Mouse (Mus musculus) liver, embryonic 14.5 days (tissue): ENCODE measurements at regions not wholly inside any gene's neighbourhood (a gene's known extent, or its start where the extent isn't known, plus 50 kb on each side); places are given as distances from the start of the nearest gene placed in this dataset.

Experiments
- ATAC-seq: fragments of 200-750 bp; cut with Nextera tagmentation; 2 replicates; pipeline ENCODE4 v1.8.0; 2017; ENCODE audit warnings: moderate number of reproducible peaks, mild to moderate bottlenecking, moderate library complexity; ENCODE audit not compliant: insufficient read depth
- DNase-seq, 3 experiments: peaks; one replicate each; pipeline ENCODE4 v3.0.0-alpha.2; 2012 to 2013; ENCODE audit warnings: low read depth in 3 of 3, low spot score in 3 of 3
- H3K27ac ChIP-seq: fragments of 300-500 bp; sonication (generic); 2 replicates; pipeline ENCODE4 v1.5.1; 2014; ENCODE audit warnings: moderate library complexity, mild to moderate bottlenecking, control low read depth, inconsistent platforms
- H3K27me3 ChIP-seq: fragments of 300-500 bp; sonication (generic); 2 replicates; pipeline ENCODE4 v1.6.1; 2014; ENCODE audit warnings: mild to moderate bottlenecking, low read length, moderate library complexity; ENCODE audit not compliant: control insufficient read depth, insufficient read depth
- H3K36me3 ChIP-seq: fragments of 300-500 bp; sonication (generic); replicated peaks from 2 replicates; pipeline ENCODE4 v1.6.1; 2014; ENCODE audit warnings: low read depth; ENCODE audit not compliant: control insufficient read depth, insufficient read depth
- H3K4me1 ChIP-seq, 2 experiments: fragments of 200-500 bp in 1 of 2; fragments of 300-500 bp in 1 of 2; sonication (generic) in 1 of 2; replicated peaks; 2 replicates each; pipeline ENCODE4 v1.6.1; 2012 to 2014; ENCODE audit warnings: antibody characterized with exemption in 1 of 2, inconsistent platforms in 1 of 2, low read length in 1 of 2; ENCODE audit not compliant: control insufficient read depth in 2 of 2, insufficient read depth in 2 of 2
- H3K4me2 ChIP-seq: fragments of 300-500 bp; sonication (generic); 2 replicates; pipeline ENCODE4 v1.6.1; 2014; ENCODE audit warnings: low read depth, mild to moderate bottlenecking, control low read depth, moderate library complexity
- H3K4me3 ChIP-seq, 2 experiments: fragments of 200-500 bp in 1 of 2; fragments of 300-500 bp in 1 of 2; sonication (generic) in 1 of 2; 2 replicates each; pipeline ENCODE4 v1.5.1; 2012 to 2014; ENCODE audit warnings: low read depth in 2 of 2, low read length in 2 of 2, mild to moderate bottlenecking in 2 of 2, control low read depth in 1 of 2, inconsistent platforms in 1 of 2, moderate library complexity in 1 of 2; ENCODE audit not compliant: insufficient read depth in 1 of 2
- H3K9ac ChIP-seq: fragments of 300-500 bp; sonication (generic); replicated peaks from 2 replicates; pipeline ENCODE4 v1.6.1; 2014; ENCODE audit warnings: mild to moderate bottlenecking, control low read depth, moderate library complexity
- H3K9me3 ChIP-seq: fragments of 300-500 bp; sonication (generic); 2 replicates; pipeline ENCODE4 v1.6.1; 2016; ENCODE audit warnings: low read length, mixed read lengths; ENCODE audit not compliant: control insufficient read depth
- CTCF ChIP-seq: IDR thresholded peaks from 2 replicates; pipeline ENCODE4 v1.5.1; 2016; ENCODE audit warnings: antibody characterized with exemption, low read depth, control low read depth
- EP300 ChIP-seq: IDR thresholded peaks from 2 replicates; pipeline ENCODE4 v1.6.1; 2016; ENCODE audit warnings: antibody characterized with exemption, low read depth
- WGBS: fragments of 180-500 bp; shearing (Covaris S2); extraction: QIAGEN DNeasy Blood & Tissue Kit; methylation state at CpG from one replicate; pipeline ENCODE4 v1.1.7; 2014; ENCODE audit not compliant: insufficient replicate concordance; 5-methylcytosine and 5-hydroxymethylcytosine counted together

DNA sequence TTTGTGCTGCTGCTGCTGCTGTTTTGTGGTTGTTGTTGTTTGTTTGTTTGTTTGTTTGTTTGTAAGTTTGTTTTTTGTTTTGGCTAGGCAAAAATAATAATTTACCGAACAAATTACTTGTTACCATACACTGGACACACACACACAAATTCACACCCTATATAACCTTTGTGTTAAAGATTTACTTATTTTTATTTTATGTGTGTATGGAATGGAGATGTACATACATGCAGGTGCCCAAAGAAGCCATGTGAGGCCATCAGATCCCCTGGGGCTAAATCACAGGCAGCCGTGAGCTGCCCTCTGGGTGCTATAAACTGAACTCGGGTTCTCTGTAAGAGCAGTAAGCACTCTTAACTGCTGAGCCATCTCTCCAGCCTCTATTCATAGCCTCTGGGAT is 56.0 kb downstream of the Pttg1 start:
- Histone ChIP-seq H3K9ac (no peak overlapping the region), H3K9me3 (no peaks in the 10 kb centered on the region), H3K4me2 (no peak overlapping the region), H3K4me1 (no peaks in the 10 kb centered on the region), H3K36me3 (no peaks in the 10 kb centered on the region), H3K4me3 (no peak overlapping the region), H3K27ac (no peak overlapping the region), H3K27me3 (no peaks in the 10 kb centered on the region)
- ATAC-seq, result no peak
- 65% methylated on average over 3 of the region's 3 CpGs for WGBS
- no peak for TF ChIP-seq EP300
- TF ChIP-seq CTCF, result no peak
- no peak for DNase-seq

DNA sequence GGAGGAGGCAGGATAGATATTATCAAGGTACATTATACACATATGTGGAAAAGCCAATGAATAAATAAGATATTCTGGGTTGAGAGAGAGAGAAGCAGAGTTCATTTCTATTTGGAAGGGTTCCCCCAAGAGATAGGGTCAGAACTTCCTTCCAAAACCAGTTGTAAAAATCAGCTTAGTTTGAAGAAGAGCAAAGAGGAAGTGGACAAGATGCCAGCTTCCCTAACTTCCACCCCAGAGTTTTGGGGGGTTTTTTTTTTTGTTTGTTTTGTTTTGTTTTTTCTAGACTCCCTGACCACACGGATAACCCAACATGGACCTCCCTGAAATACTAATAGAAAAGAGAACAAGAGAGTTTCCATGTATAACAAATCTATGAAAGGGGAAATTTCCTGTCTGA is 57.7 kb downstream of the Pttg1 start:
- Histone ChIP-seq H3K9ac (no peak overlapping the region), H3K27ac (no peak overlapping the region), H3K27me3 (no peaks in the 10 kb centered on the region), H3K36me3 (no peaks in the 10 kb centered on the region), H3K4me3 (no peak overlapping the region), H3K4me2 (no peak overlapping the region), H3K4me1 (no peaks in the 10 kb centered on the region), H3K9me3 (no peaks in the 10 kb centered on the region)
- DNase-seq (no peak), ATAC-seq (no peak)
- WGBS, result 24% methylated on average over 1 of the region's 1 CpGs
- TF ChIP-seq CTCF (no peak), EP300 (no peak)

DNA sequence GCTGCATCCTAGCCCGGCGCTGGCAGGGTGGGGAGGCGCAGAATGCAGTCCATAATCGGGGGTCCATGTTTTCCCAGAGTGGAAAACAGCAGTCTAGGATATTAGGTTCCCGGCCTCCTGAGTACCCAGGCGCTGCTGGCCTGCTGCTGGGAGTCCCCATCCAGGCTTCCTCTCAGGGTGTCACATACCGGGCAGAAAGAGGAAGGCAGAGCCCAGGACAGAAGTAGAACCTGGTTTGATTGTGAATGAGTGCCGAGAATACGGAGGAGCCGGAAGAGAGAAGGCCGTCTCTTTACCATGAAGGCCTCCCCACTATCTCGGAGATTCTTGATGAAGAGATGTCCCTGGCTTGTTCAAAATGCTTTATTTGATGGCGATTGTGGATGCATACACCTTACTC is 64.2 kb downstream of the Pttg1 start:
- WGBS, result 36% methylated on average over 13 of the region's 13 CpGs
- H3K4me3 ChIP-seq, result no peak overlapping the region
- ATAC-seq, result no peak

DNA sequence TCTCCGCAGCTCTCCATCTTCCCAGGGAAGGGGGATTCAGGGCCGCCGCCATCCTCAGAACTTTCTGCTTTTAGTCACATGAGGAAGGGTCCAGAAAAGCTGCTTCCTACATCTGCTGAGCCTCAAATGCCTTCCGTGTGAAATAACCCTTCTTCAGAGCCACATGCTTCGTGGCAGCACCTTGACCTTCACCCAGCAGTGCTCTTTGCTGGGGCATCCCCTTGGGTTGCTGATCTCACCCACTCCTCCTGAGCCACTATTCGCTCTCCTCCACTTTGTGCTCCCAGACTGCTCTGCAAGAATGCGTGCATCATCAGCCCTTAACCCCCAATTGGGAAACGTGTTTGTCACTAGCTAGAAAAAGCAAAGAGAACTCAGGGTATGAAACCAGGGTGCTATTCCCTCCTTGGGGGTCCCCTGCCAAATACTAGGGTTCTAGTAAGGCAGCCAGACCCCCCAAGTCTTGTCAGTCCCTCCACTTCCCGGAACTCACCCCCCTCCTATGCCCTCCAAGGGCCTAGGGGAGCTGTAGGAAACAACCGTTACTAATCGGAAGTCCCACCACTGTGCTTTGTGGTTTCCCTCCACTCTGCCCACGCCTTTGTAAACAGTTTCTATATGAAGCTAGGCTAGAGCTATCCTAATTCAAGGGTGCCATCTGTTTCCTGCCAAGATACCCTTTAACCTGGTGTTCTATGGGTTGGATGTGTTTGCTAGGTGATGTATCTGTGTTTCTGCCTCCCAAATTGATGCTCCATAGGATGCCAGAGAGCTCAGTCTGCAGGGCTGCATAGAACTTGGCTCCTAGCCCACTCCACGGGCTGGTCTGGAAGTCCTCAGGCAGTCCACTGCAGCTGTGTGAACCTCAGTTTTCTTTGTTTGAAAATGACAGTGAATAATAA is 67.4 kb downstream of the Pttg1 start:
- Histone ChIP-seq H3K9ac (no peak overlapping the region), H3K9me3 (no peaks in the 10 kb centered on the region), H3K36me3 (no peaks in the 10 kb centered on the region), H3K4me2 (no peak overlapping the region), H3K27me3 (no peaks in the 10 kb centered on the region), H3K4me1 (no peaks in the 10 kb centered on the region; a peak in 1 of 4 replicates), H3K27ac (no peak overlapping the region), H3K4me3 (no peak overlapping the region)
- DNase-seq, result no peak
- TF ChIP-seq CTCF (no peak), EP300 (peak; percentile 19; the same call in 1 of the 2 replicates)
- WGBS, result 24% methylated on average over 13 of the region's 13 CpGs
- ATAC-seq, result no peak

More for the DNA sequence above, 64.2 kb downstream of the Pttg1 start:
- TF ChIP-seq EP300, result no peak
- TF ChIP-seq CTCF, result no peak
- no peak for DNase-seq
- H3K36me3 ChIP-seq, result no peaks in the 10 kb centered on the region
- no peak overlapping the region for H3K27ac ChIP-seq
- H3K9me3 ChIP-seq, result no peaks in the 10 kb centered on the region
- H3K27me3 ChIP-seq, result no peaks in the 10 kb centered on the region
- no peak overlapping the region for H3K9ac ChIP-seq
- H3K4me1 ChIP-seq, result no peaks in the 10 kb centered on the region; a peak in 1 of 4 replicates
- H3K4me2 ChIP-seq, result no peak overlapping the region

DNA sequence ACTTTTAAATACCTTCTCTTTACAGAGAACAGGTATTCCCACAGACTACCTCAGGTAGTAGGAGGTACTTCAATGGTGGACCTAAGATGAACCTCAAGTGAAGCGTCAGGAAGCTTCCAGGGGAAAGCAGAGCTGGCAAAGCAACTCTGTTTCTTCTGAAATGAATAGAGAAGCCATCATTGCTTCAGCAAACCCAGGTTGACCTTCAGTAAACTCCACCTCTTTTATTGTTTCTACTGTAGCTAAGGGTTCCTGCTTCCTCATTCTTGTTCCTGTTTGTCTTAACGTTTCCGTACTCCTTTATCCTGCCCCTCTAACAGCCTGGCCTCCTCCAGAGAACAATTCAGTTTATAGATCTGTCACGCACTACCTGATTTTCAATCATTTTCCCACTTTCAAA is 72.4 kb downstream of the Pttg1 start:
- Histone ChIP-seq H3K4me3 (no peak overlapping the region), H3K36me3 (no peaks in the 10 kb centered on the region), H3K27me3 (no peaks in the 10 kb centered on the region), H3K27ac (no peak overlapping the region), H3K9ac (no peak overlapping the region), H3K4me1 (no peaks in the 10 kb centered on the region), H3K9me3 (no peaks in the 10 kb centered on the region), H3K4me2 (no peak overlapping the region)
- TF ChIP-seq EP300 (no peak), CTCF (no peak)
- DNase-seq (no peak), ATAC-seq (no peak)
- 26% methylated on average over 4 of the region's 4 CpGs for WGBS
